Mouse (Mus musculus): ENCODE data around the gene Gpa33. TPM values are rescaled to one million over a fixed set of nuclear protein-coding genes. Genes with fewer than 3 reads are reported as not detected.

The Gpa33 gene
- polyA plus RNA-seq, 1 experiment, result 0.16 TPM

- H3K4me3 ChIP-seq (ENCODE audit: control insufficient read depth, low read depth, low read length), result peak overlapping the region; percentile 27
Observed at GRCm38 (mm10) chr1:166160569-166161445, 30.8 kb downstream of the Gpa33 start.

DNA sequence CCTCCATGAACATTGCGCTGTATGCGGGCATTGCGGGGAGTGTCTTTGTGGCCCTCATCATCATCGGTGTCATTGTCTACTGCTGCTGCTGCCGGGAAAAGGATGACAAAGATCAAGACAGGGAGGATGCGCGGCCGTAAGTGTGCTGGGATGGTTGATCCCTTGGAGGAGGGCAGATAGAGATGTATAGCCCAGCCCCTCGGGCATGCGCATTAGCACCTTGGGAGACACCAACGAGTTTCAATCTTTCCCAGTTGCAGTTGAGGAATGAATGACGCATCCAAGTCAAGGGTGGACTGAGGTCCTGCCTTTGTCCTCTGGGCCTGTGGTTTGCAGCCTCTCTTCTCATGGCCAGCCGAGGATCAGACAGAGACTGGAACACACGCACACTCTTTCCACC is 34.5 kb downstream of the Gpa33 start:
- Histone ChIP-seq H3K27me3 (ENCODE audit: control insufficient read depth, insufficient read depth, low read length) (no peaks in the 10 kb centered on the region), H3K36me3 (ENCODE audit: control insufficient read depth, insufficient read depth, low read length) (no peaks in the 10 kb centered on the region), H3K4me3 (ENCODE audit: control insufficient read depth, low read depth, low read length) (no peak overlapping the region), H3K4me1 (ENCODE audit: control insufficient read depth, insufficient read depth, low read length) (peaks cover 2% of the 10 kb centered on the region), H3K27ac (ENCODE audit: control insufficient read depth, insufficient read depth, low read depth, low read length) (no peak overlapping the region)
- TF ChIP-seq CTCF (IDR thresholded peaks at IDR 0.05; ENCODE audit: control insufficient read depth, insufficient read depth, insufficient replicate concordance, low read depth, low read length), result no peak
- no peak for TF ChIP-seq POLR2A (IDR thresholded peaks at IDR 0.05; ENCODE audit: control insufficient read depth, low read depth, low read length)

More at GRCm38 (mm10) chr1:166160569-166161445, 30.8 kb downstream of the Gpa33 start:
- H3K27me3 ChIP-seq (ENCODE audit: control insufficient read depth, insufficient read depth, low read length), result no peaks in the 10 kb centered on the region
- H3K4me1 ChIP-seq (ENCODE audit: control insufficient read depth, insufficient read depth, low read length), result peaks cover 6% of the 10 kb centered on the region
- no peaks in the 10 kb centered on the region for H3K36me3 ChIP-seq (ENCODE audit: control insufficient read depth, insufficient read depth, low read length)
- H3K27ac ChIP-seq (ENCODE audit: control insufficient read depth, insufficient read depth, low read depth, low read length), result no peak overlapping the region
- TF ChIP-seq CTCF (IDR thresholded peaks at IDR 0.05; ENCODE audit: control insufficient read depth, insufficient read depth, insufficient replicate concordance, low read depth, low read length), result peak; percentile 92
- TF ChIP-seq POLR2A (IDR thresholded peaks at IDR 0.05; ENCODE audit: control insufficient read depth, low read depth, low read length), result no peak

- no peak overlapping the region for H3K4me3 ChIP-seq (ENCODE audit: control insufficient read depth, low read depth, low read length)
- no peak for TF ChIP-seq CTCF (IDR thresholded peaks at IDR 0.05; ENCODE audit: control insufficient read depth, insufficient read depth, insufficient replicate concordance, low read depth, low read length)
- no peak for TF ChIP-seq POLR2A (IDR thresholded peaks at IDR 0.05; ENCODE audit: control insufficient read depth, low read depth, low read length)
- H3K4me1 ChIP-seq (ENCODE audit: control insufficient read depth, insufficient read depth, low read length), result peaks cover 2% of the 10 kb centered on the region
- no peaks in the 10 kb centered on the region for H3K27me3 ChIP-seq (ENCODE audit: control insufficient read depth, insufficient read depth, low read length)
- H3K27ac ChIP-seq (ENCODE audit: control insufficient read depth, insufficient read depth, low read depth, low read length), result no peak overlapping the region
- no peaks in the 10 kb centered on the region for H3K36me3 ChIP-seq (ENCODE audit: control insufficient read depth, insufficient read depth, low read length)
Observed at GRCm38 (mm10) chr1:166165159-166165558, 35.1 kb downstream of the Gpa33 start.

- Histone ChIP-seq H3K4me3 (ENCODE audit: control insufficient read depth, low read depth, low read length) (no peak overlapping the region), H3K36me3 (ENCODE audit: control insufficient read depth, insufficient read depth, low read length) (no peaks in the 10 kb centered on the region), H3K4me1 (ENCODE audit: control insufficient read depth, insufficient read depth, low read length) (no peaks in the 10 kb centered on the region), H3K27ac (ENCODE audit: control insufficient read depth, insufficient read depth, low read depth, low read length) (no peak overlapping the region), H3K27me3 (ENCODE audit: control insufficient read depth, insufficient read depth, low read length) (no peaks in the 10 kb centered on the region)
- no peak for TF ChIP-seq POLR2A (IDR thresholded peaks at IDR 0.05; ENCODE audit: control insufficient read depth, low read depth, low read length)
- TF ChIP-seq CTCF (IDR thresholded peaks at IDR 0.05; ENCODE audit: control insufficient read depth, insufficient read depth, insufficient replicate concordance, low read depth, low read length), result no peak
Observed at GRCm38 (mm10) chr1:166167405-166167804, 37.4 kb downstream of the Gpa33 start.

DNA sequence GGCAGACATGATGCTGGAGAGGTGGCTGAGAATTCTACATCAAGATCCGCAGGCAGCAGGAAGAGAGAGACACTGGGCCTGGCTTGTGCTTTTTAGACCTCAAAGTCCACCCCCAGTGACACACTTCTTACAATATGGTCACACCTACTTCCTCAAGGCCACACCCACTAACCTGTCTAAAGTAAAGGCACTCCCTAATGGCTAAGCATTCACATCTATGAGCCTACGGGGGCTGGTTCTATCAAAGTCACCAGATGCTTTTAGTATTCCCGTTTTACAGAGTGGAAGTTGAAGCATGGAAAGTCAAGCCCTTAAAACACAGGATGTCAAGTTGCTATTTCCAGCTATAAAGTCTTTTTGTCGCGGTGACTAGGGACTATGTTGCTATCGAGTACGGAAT is 38.0 kb downstream of the Gpa33 start:
- Histone ChIP-seq H3K36me3 (ENCODE audit: control insufficient read depth, insufficient read depth, low read length) (no peaks in the 10 kb centered on the region), H3K27ac (ENCODE audit: control insufficient read depth, insufficient read depth, low read depth, low read length) (no peak overlapping the region), H3K27me3 (ENCODE audit: control insufficient read depth, insufficient read depth, low read length) (no peaks in the 10 kb centered on the region), H3K4me3 (ENCODE audit: control insufficient read depth, low read depth, low read length) (no peak overlapping the region), H3K4me1 (ENCODE audit: control insufficient read depth, insufficient read depth, low read length) (no peaks in the 10 kb centered on the region)
- no peak for TF ChIP-seq POLR2A (IDR thresholded peaks at IDR 0.05; ENCODE audit: control insufficient read depth, low read depth, low read length)
- no peak for TF ChIP-seq CTCF (IDR thresholded peaks at IDR 0.05; ENCODE audit: control insufficient read depth, insufficient read depth, insufficient replicate concordance, low read depth, low read length)

DNA sequence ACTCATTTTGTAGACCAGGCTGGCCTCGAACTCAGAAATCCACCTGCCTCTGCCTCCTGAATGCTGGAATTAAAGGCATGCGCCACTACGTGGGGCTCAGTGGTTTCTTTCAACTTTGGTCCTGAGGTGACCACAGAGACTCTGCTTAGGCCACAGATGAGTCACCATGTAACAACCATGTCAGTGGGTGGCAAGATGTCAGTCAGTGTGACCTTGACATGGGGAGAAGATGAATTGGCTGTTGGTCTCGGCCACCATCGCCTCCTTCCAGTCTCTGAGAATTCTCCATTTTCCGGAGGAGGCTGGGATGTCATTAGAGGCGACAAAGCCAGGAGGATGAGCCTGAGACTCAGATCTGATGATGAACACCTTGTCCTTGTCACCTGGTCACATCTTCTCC is 39.7 kb downstream of the Gpa33 start:
- Histone ChIP-seq H3K4me3 (ENCODE audit: control insufficient read depth, low read depth, low read length) (no peak overlapping the region), H3K4me1 (ENCODE audit: control insufficient read depth, insufficient read depth, low read length) (no peaks in the 10 kb centered on the region), H3K27me3 (ENCODE audit: control insufficient read depth, insufficient read depth, low read length) (no peaks in the 10 kb centered on the region), H3K27ac (ENCODE audit: control insufficient read depth, insufficient read depth, low read depth, low read length) (no peak overlapping the region), H3K36me3 (ENCODE audit: control insufficient read depth, insufficient read depth, low read length) (no peaks in the 10 kb centered on the region)
- TF ChIP-seq CTCF (IDR thresholded peaks at IDR 0.05; ENCODE audit: control insufficient read depth, insufficient read depth, insufficient replicate concordance, low read depth, low read length), result no peak
- no peak for TF ChIP-seq POLR2A (IDR thresholded peaks at IDR 0.05; ENCODE audit: control insufficient read depth, low read depth, low read length)

- no peak for TF ChIP-seq CTCF (IDR thresholded peaks at IDR 0.05; ENCODE audit: control insufficient read depth, insufficient read depth, insufficient replicate concordance, low read depth, low read length)
- TF ChIP-seq POLR2A (IDR thresholded peaks at IDR 0.05; ENCODE audit: control insufficient read depth, low read depth, low read length), result no peak
- Histone ChIP-seq H3K36me3 (ENCODE audit: control insufficient read depth, insufficient read depth, low read length) (no peaks in the 10 kb centered on the region), H3K27me3 (ENCODE audit: control insufficient read depth, insufficient read depth, low read length) (no peaks in the 10 kb centered on the region), H3K27ac (ENCODE audit: control insufficient read depth, insufficient read depth, low read depth, low read length) (no peak overlapping the region), H3K4me1 (ENCODE audit: control insufficient read depth, insufficient read depth, low read length) (no peaks in the 10 kb centered on the region), H3K4me3 (ENCODE audit: control insufficient read depth, low read depth, low read length) (no peak overlapping the region)
Observed at GRCm38 (mm10) chr1:166170852-166171251, 40.8 kb downstream of the Gpa33 start.

Data from testis, adult 2 months (tissue).